11 mouse cellular contexts compared by ENCODE assay signal in the genomic region with DNA sequence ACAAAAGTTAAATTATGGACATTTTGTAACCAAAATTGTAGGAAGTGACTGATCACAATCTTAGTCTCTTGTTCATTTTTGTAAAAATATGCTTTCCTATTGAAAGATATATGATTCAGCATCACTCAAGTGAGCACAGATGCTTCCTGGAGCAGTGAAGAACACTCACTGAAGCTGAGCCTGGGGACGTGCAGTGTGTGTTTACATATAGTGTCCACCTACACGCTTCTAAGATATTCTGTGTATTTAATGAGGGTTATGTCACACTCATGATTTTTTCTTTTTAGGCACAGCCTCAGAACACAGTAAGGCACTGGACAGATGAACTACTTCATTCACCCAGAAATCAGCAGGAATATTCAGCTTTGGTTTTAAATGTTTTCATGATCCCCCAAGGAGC.
"Had no signal": no experiment of that assay in that cellular context is flagged by ENCODE, and none has a peak within 500 bp of the region (broad histone marks: within the 10 kb centered on the region; RNA-seq: fewer than 3 reads in every experiment).

No protein-coding gene starts in this region.

- DNase-seq: lung, adult 18-20 months; lung, embryonic 14.5 days; lung, postnatal 10 days; lung, postnatal 4 days; midbrain, embryonic 14.5 days; retina, postnatal 1 day; right cerebral cortex, postnatal 4 days; spleen, adult 18-20 months; thymus, adult 2 months; thymus, postnatal 25 days; thymus, postnatal 4 days had no signal
